13 mouse cellular contexts compared by ENCODE assay signal in genomic region chr13:112037731-112038380, GRCm38 (mm10).
"Had no signal": no experiment of that assay in that cellular context is flagged by ENCODE, and none has a peak within 500 bp of the region (broad histone marks: within the 10 kb centered on the region; RNA-seq: fewer than 3 reads in every experiment).

No protein-coding gene starts in this region.

- H3K9ac ChIP-seq: limb, embryonic 12.5 days; midbrain, embryonic 12.5 days; neural tube, embryonic 13.5 days had no signal

- H3K9me3 ChIP-seq: midbrain, embryonic 12.5 days; neural tube, embryonic 13.5 days had no signal

- H3K4me2 ChIP-seq: limb, embryonic 12.5 days; midbrain, embryonic 12.5 days; neural tube, embryonic 13.5 days had no signal

- DNase-seq: kidney, adult 11 months; kidney, postnatal 25 days; layer of hippocampus, adult 9-11 months; lung, adult 18-20 months; retina, postnatal 1 day; right cerebral cortex, postnatal 4 days; spleen, adult 18-20 months; thymus, postnatal 36 days had no signal

- H3K27me3 ChIP-seq: limb, embryonic 12.5 days; midbrain, embryonic 12.5 days; neural tube, embryonic 13.5 days had no signal

- ATAC-seq: hindbrain, postnatal 0 days; midbrain, embryonic 16.5 days had no signal

- H3K4me3 ChIP-seq: limb, embryonic 12.5 days; midbrain, embryonic 12.5 days; neural tube, embryonic 13.5 days had no signal

- H3K36me3 ChIP-seq: limb, embryonic 12.5 days; midbrain, embryonic 12.5 days; neural tube, embryonic 13.5 days had no signal

- H3K27ac ChIP-seq: hindbrain, postnatal 0 days; limb, embryonic 12.5 days; midbrain, embryonic 12.5 days; neural tube, embryonic 13.5 days had no signal

- H3K4me1 ChIP-seq: limb, embryonic 12.5 days; midbrain, embryonic 12.5 days; neural tube, embryonic 13.5 days had no signal
